Mouse (Mus musculus) limb, embryonic 11.5 days (tissue): Measurements from ENCODE around the gene Rtn4rl1. TPM values are rescaled to one million over a fixed set of nuclear protein-coding genes. Genes with fewer than 3 reads are reported as not detected.
A peak's percentile ranks its signal among the peaks of the same experiment; 100 is the strongest.
"Not testable (repeated sequence)": the region's sequence is repeated elsewhere in the genome, so short reads cannot be mapped to it uniquely, and the experiment has no call there.

Source experiments
- ATAC-seq: fragments of 200-750 bp; cut with Nextera tagmentation; 2 replicates; pipeline ENCODE4 v1.8.0; 2017; ENCODE audit warnings: low read depth; ENCODE audit not compliant: insufficient number of reproducible peaks, low FRiP score, low TSS enrichment
- DNase-seq: peaks from one replicate; pipeline ENCODE4 v3.0.0-alpha.2; 2015; ENCODE audit warnings: low spot score
- H3K27ac ChIP-seq: fragments of 300-500 bp; sonication (generic); replicated peaks from 2 replicates; pipeline ENCODE4 v1.5.1; 2014; ENCODE audit warnings: low read depth, mild to moderate bottlenecking, low read length
- H3K27me3 ChIP-seq: fragments of 300-500 bp; sonication (generic); 2 replicates; pipeline ENCODE4 v1.6.1; 2014; ENCODE audit warnings: mild to moderate bottlenecking, low read length, mixed read lengths; ENCODE audit not compliant: control insufficient read depth, insufficient read depth
- H3K36me3 ChIP-seq: fragments of 300-500 bp; sonication (generic); 2 replicates; pipeline ENCODE4 v1.6.1; 2014; ENCODE audit warnings: mild to moderate bottlenecking, low read length, moderate library complexity, mixed read lengths; ENCODE audit not compliant: control insufficient read depth, insufficient read depth
- H3K4me1 ChIP-seq: fragments of 300-500 bp; sonication (generic); 2 replicates; pipeline ENCODE4 v1.6.1; 2014; ENCODE audit warnings: low read length, mixed read lengths; ENCODE audit not compliant: control insufficient read depth, insufficient read depth
- H3K4me2 ChIP-seq: fragments of 300-500 bp; sonication (generic); 2 replicates; pipeline ENCODE4 v1.6.1; 2014; ENCODE audit warnings: low read depth, mild to moderate bottlenecking, moderate library complexity; ENCODE audit not compliant: severe bottlenecking
- H3K4me3 ChIP-seq: fragments of 300-500 bp; sonication (generic); 2 replicates; pipeline ENCODE4 v1.5.1; 2014; ENCODE audit warnings: low read depth, low read length
- H3K9ac ChIP-seq: fragments of 300-500 bp; sonication (generic); 2 replicates; pipeline ENCODE4 v1.6.1; 2014; ENCODE audit warnings: mild to moderate bottlenecking, low read length
- H3K9me3 ChIP-seq: fragments of 300-500 bp; sonication (generic); 2 replicates; pipeline ENCODE4 v1.6.1; 2016; ENCODE audit warnings: low read length; ENCODE audit not compliant: control insufficient read depth
- WGBS: fragments of 180-500 bp; shearing (Covaris S2); extraction: QIAGEN DNeasy Blood & Tissue Kit; methylation state at CpG from one replicate; pipeline ENCODE4 v1.1.7; 2014; 5-methylcytosine and 5-hydroxymethylcytosine counted together
- polyA plus RNA-seq: library from polyadenylated mRNA; unstranded; fragments of >200 nt; fragmentation: Nextera tagmentation; extraction: Ambion mirVana; gene quantifications from 2 replicates; pipeline ENCODE4 v1.2.1, GENCODE M21; 2014

The Rtn4rl1 gene
- polyA plus RNA-seq, 1 experiment from 2014 or later, result 0.75 TPM

DNA sequence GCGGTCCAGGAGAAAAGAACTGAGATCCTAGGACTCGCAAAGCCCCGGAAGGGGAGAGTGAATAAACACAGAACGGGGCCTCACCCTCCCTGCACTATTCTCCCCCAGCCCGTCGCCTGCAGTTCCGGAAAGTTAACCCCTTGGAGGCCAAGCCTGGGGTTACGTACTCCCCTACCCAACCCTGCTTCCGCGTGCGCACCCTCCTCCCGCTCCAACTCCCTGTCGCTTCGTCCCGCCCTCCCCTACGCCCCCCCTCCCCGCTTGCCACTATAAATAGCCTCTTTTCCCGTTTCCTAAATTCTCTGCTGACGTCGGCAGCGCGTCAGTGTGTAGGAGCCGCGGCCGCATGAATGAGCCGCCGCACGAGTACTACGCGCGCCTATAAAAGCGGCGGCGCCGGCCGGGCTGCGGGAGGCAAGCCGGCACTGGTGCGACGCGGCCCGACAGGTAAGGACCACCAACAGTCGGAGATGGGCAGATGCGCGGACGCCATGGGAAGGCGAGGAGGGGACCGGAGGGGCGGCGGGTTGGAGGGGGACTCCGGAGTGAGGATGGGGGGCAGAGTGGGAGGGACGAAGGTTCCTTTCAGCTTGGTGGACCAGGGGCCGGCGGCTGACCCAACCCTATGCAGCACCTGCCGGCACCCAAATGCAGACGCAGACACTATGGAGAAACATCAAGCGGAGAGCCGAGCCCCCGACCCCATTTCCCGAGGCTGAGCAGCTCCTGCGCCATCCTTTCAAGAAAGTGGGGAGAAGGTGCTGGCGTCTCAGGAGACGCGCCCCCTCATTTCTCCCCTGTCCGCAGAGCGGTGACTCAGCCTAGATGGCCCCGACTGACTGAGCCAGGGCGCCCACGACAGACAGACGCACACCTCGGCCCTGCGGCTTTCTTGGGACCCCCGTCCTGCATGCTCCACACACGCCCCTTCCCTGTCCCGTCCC, 21.2 kb upstream of the Rtn4rl1 start:
- no peak overlapping the region for H3K9ac ChIP-seq
- no peaks in the 10 kb centered on the region for H3K9me3 ChIP-seq
- ATAC-seq (no peak), DNase-seq (peak; percentile 49)
- peak overlapping the region; percentile 54 for H3K4me3 ChIP-seq
- H3K27me3 ChIP-seq, result peaks cover 60% of the 10 kb centered on the region
- H3K36me3 ChIP-seq, result 0 out of 2 replicates have a peak, but pooled peaks cover 2% of the 10 kb centered on the region
- H3K4me1 ChIP-seq, result peaks cover 32% of the 10 kb centered on the region
- H3K4me2 ChIP-seq, result peak overlapping the region; percentile 54
- WGBS, result 1% methylated on average over 74 of the region's 75 CpGs
- no peak overlapping the region for H3K27ac ChIP-seq

DNA sequence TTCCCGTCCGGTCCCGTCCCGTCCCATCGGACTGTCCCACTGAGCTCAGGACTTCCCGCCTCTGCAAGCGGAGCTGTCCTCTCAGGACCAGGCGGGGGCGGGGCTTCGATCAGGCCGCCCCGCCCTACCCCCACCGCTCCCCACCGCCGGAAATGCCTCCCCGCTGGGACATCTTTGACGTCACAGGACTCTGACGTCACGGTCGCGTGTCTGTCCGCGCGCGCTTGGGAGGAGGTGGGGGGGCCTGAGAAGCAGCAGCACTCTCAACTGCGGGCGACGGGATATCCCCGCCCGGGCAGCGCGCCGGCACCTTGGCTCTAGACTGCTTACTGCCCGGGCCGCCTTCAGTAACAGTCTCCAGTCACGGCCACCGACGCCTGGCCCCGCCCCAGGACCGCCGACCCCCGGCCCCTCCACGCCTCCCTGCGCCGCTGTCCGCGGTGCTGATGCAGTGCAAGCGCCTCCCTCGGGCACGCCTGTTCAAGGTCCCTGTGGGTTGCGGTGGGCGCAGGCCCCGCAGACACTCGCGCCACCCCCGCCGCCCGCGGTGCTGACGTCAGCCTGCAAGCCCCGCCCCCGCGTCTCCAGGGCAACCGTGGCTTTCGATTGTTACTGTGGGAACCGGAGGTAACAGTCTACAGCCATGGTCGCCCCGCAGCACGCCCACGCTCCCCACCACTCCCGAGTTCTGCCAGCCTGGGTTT, 20.3 kb upstream of the Rtn4rl1 start:
- no peaks in the 10 kb centered on the region for H3K9me3 ChIP-seq
- peak overlapping the region; percentile 54 for H3K4me3 ChIP-seq
- H3K4me2 ChIP-seq, result peak overlapping the region; percentile 54
- H3K27me3 ChIP-seq, result peaks cover 53% of the 10 kb centered on the region
- WGBS, result 1% methylated on average over 71 of the region's 71 CpGs
- 0 out of 2 replicates have a peak, but pooled peaks cover 2% of the 10 kb centered on the region for H3K36me3 ChIP-seq
- H3K9ac ChIP-seq, result no peak overlapping the region
- peaks cover 36% of the 10 kb centered on the region for H3K4me1 ChIP-seq
- ATAC-seq, result peak; percentile 71
- H3K27ac ChIP-seq, result no peak overlapping the region
- peak; percentile 95 for DNase-seq

DNA sequence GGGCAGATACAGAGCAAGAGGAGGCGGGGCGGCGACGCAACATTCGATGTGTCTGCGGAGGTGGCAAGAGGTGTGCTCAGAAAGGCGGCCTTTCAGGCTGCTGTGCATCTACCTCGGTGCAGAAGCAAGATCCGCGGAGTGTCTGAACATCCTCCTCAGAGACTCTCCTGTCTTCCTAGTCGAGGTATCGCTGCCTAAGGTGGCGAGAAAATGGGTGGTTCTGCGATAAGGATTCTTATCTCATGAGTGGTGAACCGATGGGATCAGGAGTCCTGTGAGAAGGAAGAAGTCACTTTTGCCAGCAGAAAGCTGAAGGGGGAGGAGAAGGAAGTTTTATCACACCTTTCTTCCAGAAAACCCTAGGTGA, 19.8 kb upstream of the Rtn4rl1 start:
- no peak for ATAC-seq
- Histone ChIP-seq H3K4me2 (peak overlapping the region; percentile 54), H3K4me3 (peak overlapping the region; percentile 54), H3K27me3 (peaks cover 47% of the 10 kb centered on the region), H3K4me1 (peaks cover 32% of the 10 kb centered on the region), H3K36me3 (0 out of 2 replicates have a peak, but pooled peaks cover 2% of the 10 kb centered on the region), H3K27ac (no peak overlapping the region), H3K9me3 (no peaks in the 10 kb centered on the region), H3K9ac (no peak overlapping the region)
- DNase-seq, result no peak
- 4% methylated on average over 15 of the region's 15 CpGs for WGBS

DNA sequence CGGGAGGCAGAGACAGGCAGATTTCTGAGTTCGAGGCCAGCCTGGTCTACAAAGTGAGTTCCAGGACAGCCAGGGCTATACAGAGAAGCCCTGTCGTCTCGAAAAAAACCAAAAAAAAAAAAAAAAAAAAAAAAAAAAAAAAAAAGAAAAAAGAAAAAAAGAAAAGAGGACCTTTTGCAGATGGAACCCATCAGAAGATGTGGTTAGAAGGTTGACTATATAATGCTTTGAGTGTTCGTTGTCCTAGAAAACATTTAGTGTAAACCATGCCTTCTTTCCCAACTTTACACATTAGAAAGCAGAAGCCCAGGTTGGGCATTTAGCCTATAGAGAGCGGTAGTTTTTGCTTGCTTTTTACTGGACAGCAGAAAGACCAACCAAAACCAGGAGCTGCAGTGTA, 19.0 kb upstream of the Rtn4rl1 start:
- ATAC-seq, DNase-seq, H3K4me3 ChIP-seq, H3K4me2 ChIP-seq, H3K36me3 ChIP-seq, H3K27ac ChIP-seq, H3K9me3 ChIP-seq, H3K9ac ChIP-seq: not testable (repeated sequence)
- peaks cover 39% of the 10 kb centered on the region for H3K27me3 ChIP-seq
- WGBS, result 68% methylated on average over 6 of the region's 6 CpGs
- peaks cover 34% of the 10 kb centered on the region for H3K4me1 ChIP-seq

DNA sequence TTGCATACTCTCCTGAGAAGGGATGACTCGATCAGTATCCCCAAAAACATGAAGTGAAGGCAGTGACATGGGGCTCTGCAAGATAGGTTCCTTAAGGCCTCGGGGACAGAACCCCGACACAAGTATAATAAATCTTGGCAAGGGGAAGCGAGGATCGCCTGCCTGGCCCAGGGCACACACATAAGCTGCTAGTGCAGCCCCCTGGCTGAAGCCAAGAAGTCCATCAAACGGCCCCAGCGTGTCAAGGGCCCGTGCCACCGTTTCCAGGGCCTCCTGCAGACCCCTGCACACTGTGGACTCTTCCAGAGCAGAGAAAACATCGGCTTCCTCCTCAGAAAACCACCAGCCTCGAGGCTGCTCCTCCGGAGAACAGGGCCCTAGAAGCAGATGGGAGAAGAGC, 15.6 kb upstream of the Rtn4rl1 start:
- 50% methylated on average over 12 of the region's 12 CpGs for WGBS
- no peak for DNase-seq
- no peak for ATAC-seq
- Histone ChIP-seq H3K4me3 (peak overlapping the region; percentile 54), H3K27ac (no peak overlapping the region), H3K36me3 (peaks cover 4% of the 10 kb centered on the region; the same call in 1 of the 2 replicates), H3K27me3 (peaks cover 5% of the 10 kb centered on the region), H3K9ac (peak overlapping the region; percentile 55), H3K9me3 (no peaks in the 10 kb centered on the region), H3K4me2 (peak overlapping the region; percentile 92), H3K4me1 (peaks cover 15% of the 10 kb centered on the region)

DNA sequence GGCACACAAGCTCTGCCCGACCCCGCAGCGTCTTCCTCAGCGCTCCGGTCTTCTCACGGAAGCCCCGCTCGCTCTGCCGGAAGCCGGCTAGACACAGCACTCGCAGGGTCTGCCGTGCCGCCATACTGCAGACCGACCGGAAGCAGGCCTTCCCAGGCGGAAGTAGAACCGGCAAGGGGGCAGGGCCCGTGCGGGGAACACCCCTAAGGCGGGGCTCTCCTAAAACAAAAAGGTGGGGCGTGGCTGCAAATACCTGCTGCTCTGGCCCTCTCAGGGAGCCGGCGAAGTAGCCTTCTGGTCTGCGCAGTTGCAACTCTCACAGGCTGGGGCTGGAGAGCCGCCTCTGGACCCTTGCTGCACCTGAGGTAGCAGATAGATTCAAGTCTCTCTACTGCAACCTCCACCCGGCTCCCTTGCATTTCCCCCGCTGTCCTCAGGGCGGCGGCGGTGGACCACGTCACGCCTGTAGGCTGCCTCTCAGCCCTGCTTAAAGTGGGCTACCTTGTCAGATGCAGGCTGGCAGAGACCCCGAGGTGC, 14.8 kb upstream of the Rtn4rl1 start, which contains the start of gene Ovca2:
Gene Ovca2 (minus strand): TSS at position 164 of the 537 bp plus-strand sequence.
- Histone ChIP-seq H3K27ac (peak within 1 kb of the TSS; percentile 77), H3K4me3 (peak within 1 kb of the TSS; percentile 54), H3K9ac (peak within 1 kb of the TSS; percentile 55), H3K9me3 (no peaks in the 10 kb centered on the region), H3K4me1 (peaks cover 9% of the 10 kb centered on the region), H3K36me3 (peaks cover 6% of the 10 kb centered on the region; the same call in 1 of the 2 replicates), H3K27me3 (peaks cover under 1% of the 10 kb centered on the region; the same call in 1 of the 2 replicates), H3K4me2 (peak within 1 kb of the TSS; percentile 92)
- ATAC-seq (peak; percentile 94), DNase-seq (peak; percentile 95)
- under 1% methylated on average over 33 of the region's 33 CpGs for WGBS

DNA sequence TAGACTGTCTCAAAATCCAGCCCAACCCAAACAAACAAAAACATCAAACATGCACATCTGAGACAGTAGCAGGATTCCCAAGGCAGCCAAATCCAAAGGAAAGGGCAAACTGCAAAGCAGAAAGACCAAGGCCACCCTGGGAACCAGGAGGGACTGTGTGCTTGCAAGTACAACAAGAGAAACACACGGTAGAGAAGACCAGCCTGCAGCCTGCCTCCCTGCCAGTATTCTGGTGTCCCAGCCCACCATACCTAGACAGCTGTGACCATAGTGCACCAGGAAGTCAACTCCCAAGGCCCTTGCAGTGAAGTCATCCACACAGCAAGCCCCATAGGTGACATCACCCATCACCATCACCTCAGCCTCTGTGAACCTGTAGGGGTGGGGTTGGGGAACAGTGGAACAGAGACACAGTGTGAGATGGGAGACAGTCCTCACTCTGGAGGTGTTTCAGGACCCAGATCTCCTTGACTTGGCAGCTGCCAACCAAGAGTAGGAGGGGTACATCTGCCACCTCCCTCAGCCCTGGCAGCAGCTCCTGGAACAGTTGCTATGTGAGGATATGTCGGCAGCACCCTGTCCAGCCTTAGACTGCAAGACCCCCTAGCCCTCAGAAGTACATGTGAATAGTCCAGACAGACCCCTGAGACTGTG, 9.5 kb upstream of the Rtn4rl1 start:
- no peaks in the 10 kb centered on the region for H3K9me3 ChIP-seq
- WGBS, result 91% methylated on average over 2 of the region's 2 CpGs
- ATAC-seq (no peak), DNase-seq (no peak)
- H3K4me1 ChIP-seq, result 0 out of 2 replicates have a peak, but pooled peaks cover 2% of the 10 kb centered on the region
- H3K9ac ChIP-seq, result no peak overlapping the region
- H3K4me3 ChIP-seq, result no peak overlapping the region
- H3K27ac ChIP-seq, result no peak overlapping the region
- H3K27me3 ChIP-seq, result no peaks in the 10 kb centered on the region
- no peak overlapping the region for H3K4me2 ChIP-seq
- H3K36me3 ChIP-seq, result peaks cover 4% of the 10 kb centered on the region; the same call in 1 of the 2 replicates
